Mouse (Mus musculus): Measurements from ENCODE around the gene Fkbp5. TPM values are rescaled to one million over a fixed set of nuclear protein-coding genes. Genes with fewer than 3 reads are reported as not detected.
"Not testable (repeated sequence)": the region's sequence is repeated elsewhere in the genome, so short reads cannot be mapped to it uniquely, and the experiment has no call there.

The Fkbp5 gene
- polyA plus RNA-seq, 1 experiment from 2014 or later = 21.9 TPM

GRCm38 (mm10) chr17:28411381-28411960 lies 105.9 kb downstream of the Fkbp5 start:
- Histone ChIP-seq H3K4me1 (no peaks in the 10 kb centered on the region), H3K36me3 (peaks cover 24% of the 10 kb centered on the region), H3K27ac (no peak overlapping the region), H3K27me3 (ENCODE audit: insufficient read depth, poor library complexity, severe bottlenecking) (no peaks in the 10 kb centered on the region), H3K4me3 (no peak overlapping the region), H3K9me3 (no peaks in the 10 kb centered on the region)
- 87% methylated on average over 10 of the region's 10 CpGs for WGBS
- DNase-seq (ENCODE audit: low spot score) = no peak

GRCm38 (mm10) chr17:28410731-28411130 lies 106.6 kb downstream of the Fkbp5 start:
- H3K27ac ChIP-seq = no peak overlapping the region
- H3K36me3 ChIP-seq = peaks cover 28% of the 10 kb centered on the region
- no peaks in the 10 kb centered on the region for H3K4me1 ChIP-seq
- no peaks in the 10 kb centered on the region for H3K27me3 ChIP-seq (ENCODE audit: insufficient read depth, poor library complexity, severe bottlenecking)
- no peaks in the 10 kb centered on the region for H3K9me3 ChIP-seq
- no peak overlapping the region for H3K4me3 ChIP-seq
- WGBS = 85% methylated on average over 4 of the region's 4 CpGs
- no peak for DNase-seq (ENCODE audit: low spot score)

GRCm38 (mm10) chr17:28408251-28408918 lies 108.9 kb downstream of the Fkbp5 start:
- no peaks in the 10 kb centered on the region for H3K4me1 ChIP-seq
- no peaks in the 10 kb centered on the region for H3K9me3 ChIP-seq
- DNase-seq (ENCODE audit: low spot score) = no peak
- H3K27ac ChIP-seq = no peak overlapping the region
- no peak overlapping the region for H3K4me3 ChIP-seq
- whole genome bisulfite sequencing = 79% methylated on average over 5 of the region's 5 CpGs
- H3K36me3 ChIP-seq = peaks cover 31% of the 10 kb centered on the region
- no peaks in the 10 kb centered on the region for H3K27me3 ChIP-seq (ENCODE audit: insufficient read depth, poor library complexity, severe bottlenecking)

- 45% methylated on average over 15 of the region's 15 CpGs for WGBS
- H3K27ac ChIP-seq = no peak overlapping the region
- H3K36me3 ChIP-seq = peaks cover 32% of the 10 kb centered on the region
- H3K9me3 ChIP-seq = no peaks in the 10 kb centered on the region
- peak; percentile 90 for DNase-seq (ENCODE audit: low spot score)
- no peaks in the 10 kb centered on the region for H3K4me1 ChIP-seq
- H3K27me3 ChIP-seq (ENCODE audit: insufficient read depth, poor library complexity, severe bottlenecking) = no peaks in the 10 kb centered on the region
- no peak overlapping the region for H3K4me3 ChIP-seq
Observed at GRCm38 (mm10) chr17:28407418-28408250, 109.7 kb downstream of the Fkbp5 start.

GRCm38 (mm10) chr17:28406471-28406870 lies 110.9 kb downstream of the Fkbp5 start:
- Histone ChIP-seq H3K4me3 (no peak overlapping the region), H3K27me3 (ENCODE audit: insufficient read depth, poor library complexity, severe bottlenecking) (no peaks in the 10 kb centered on the region), H3K4me1 (no peaks in the 10 kb centered on the region), H3K36me3 (peaks cover 37% of the 10 kb centered on the region), H3K9me3 (no peaks in the 10 kb centered on the region), H3K27ac (no peak overlapping the region)
- 82% methylated on average over 7 of the region's 7 CpGs for WGBS
- DNase-seq (ENCODE audit: low spot score) = no peak

- peaks cover 42% of the 10 kb centered on the region for H3K36me3 ChIP-seq
- not testable (repeated sequence) for H3K9me3 ChIP-seq; DNase-seq (ENCODE audit: low spot score)
Observed at GRCm38 (mm10) chr17:28404745-28405144, 112.6 kb downstream of the Fkbp5 start.

GRCm38 (mm10) chr17:28404301-28404700 lies 113.0 kb downstream of the Fkbp5 start:
- H3K27me3 ChIP-seq (ENCODE audit: insufficient read depth, poor library complexity, severe bottlenecking) = no peaks in the 10 kb centered on the region
- DNase-seq (ENCODE audit: low spot score) = no peak
- H3K4me1 ChIP-seq = no peaks in the 10 kb centered on the region
- WGBS = over 99% methylated on average over 11 of the region's 11 CpGs
- no peaks in the 10 kb centered on the region for H3K9me3 ChIP-seq
- H3K36me3 ChIP-seq = peaks cover 47% of the 10 kb centered on the region
- no peak overlapping the region for H3K4me3 ChIP-seq
- no peak overlapping the region for H3K27ac ChIP-seq

More at GRCm38 (mm10) chr17:28404745-28405144, 112.6 kb downstream of the Fkbp5 start:
- not testable (repeated sequence) for H3K4me1 ChIP-seq; H3K27ac ChIP-seq; H3K4me3 ChIP-seq; H3K27me3 ChIP-seq (ENCODE audit: insufficient read depth, poor library complexity, severe bottlenecking)
- WGBS = 89% methylated on average over 2 of the region's 2 CpGs

GRCm38 (mm10) chr17:28394994-28395393 lies 122.3 kb downstream of the Fkbp5 start:
- no peak overlapping the region for H3K4me3 ChIP-seq
- peaks cover 20% of the 10 kb centered on the region for H3K36me3 ChIP-seq
- no peak overlapping the region for H3K27ac ChIP-seq
- 78% methylated on average over 7 of the region's 7 CpGs for WGBS
- DNase-seq (ENCODE audit: low spot score) = no peak
- H3K4me1 ChIP-seq = peaks cover 9% of the 10 kb centered on the region
- no peaks in the 10 kb centered on the region for H3K9me3 ChIP-seq
- H3K27me3 ChIP-seq (ENCODE audit: insufficient read depth, poor library complexity, severe bottlenecking) = no peaks in the 10 kb centered on the region; the same call in 1 of the 2 replicates

GRCm38 (mm10) chr17:28394051-28394765 lies 123.1 kb downstream of the Fkbp5 start:
- H3K27ac ChIP-seq = no peak overlapping the region
- DNase-seq (ENCODE audit: low spot score) = no peak
- H3K4me1 ChIP-seq = peaks cover 9% of the 10 kb centered on the region
- no peak overlapping the region for H3K4me3 ChIP-seq
- H3K9me3 ChIP-seq = no peaks in the 10 kb centered on the region
- H3K36me3 ChIP-seq = peaks cover 13% of the 10 kb centered on the region
- H3K27me3 ChIP-seq (ENCODE audit: insufficient read depth, poor library complexity, severe bottlenecking) = peaks cover 5% of the 10 kb centered on the region
- WGBS = 83% methylated on average over 15 of the region's 15 CpGs

GRCm38 (mm10) chr17:28391568-28392432 lies 125.5 kb downstream of the Fkbp5 start:
- peaks cover 28% of the 10 kb centered on the region for H3K27me3 ChIP-seq (ENCODE audit: insufficient read depth, poor library complexity, severe bottlenecking)
- peak overlapping the region; percentile 44; the same call in 1 of the 2 replicates for H3K27ac ChIP-seq
- H3K4me1 ChIP-seq = peaks cover 12% of the 10 kb centered on the region
- no peaks in the 10 kb centered on the region for H3K9me3 ChIP-seq
- no peak for DNase-seq (ENCODE audit: low spot score)
- peak overlapping the region; percentile 52 for H3K4me3 ChIP-seq
- no peaks in the 10 kb centered on the region for H3K36me3 ChIP-seq
- 3% methylated on average over 21 of the region's 25 CpGs for WGBS

GRCm38 (mm10) chr17:28388534-28388933 lies 128.8 kb downstream of the Fkbp5 start:
- WGBS = 78% methylated on average over 3 of the region's 3 CpGs
- Histone ChIP-seq H3K27ac (no peak overlapping the region), H3K9me3 (no peaks in the 10 kb centered on the region), H3K4me3 (no peak overlapping the region), H3K36me3 (no peaks in the 10 kb centered on the region), H3K4me1 (peaks cover 17% of the 10 kb centered on the region), H3K27me3 (ENCODE audit: insufficient read depth, poor library complexity, severe bottlenecking) (peaks cover 44% of the 10 kb centered on the region)
- no peak for DNase-seq (ENCODE audit: low spot score)

All from heart, embryonic 10.5 days (tissue).